Mouse (Mus musculus) urinary bladder, postnatal 36 days (tissue): ENCODE measurements around the gene Ptdss2.

Source experiments
- DNase-seq, 2 experiments: peaks; one replicate each; pipeline ENCODE4 v3.0.0; 2022; ENCODE audit warnings: low spot score in 2 of 2, mixed read lengths in 1 of 2

Gene Ptdss2

DNA sequence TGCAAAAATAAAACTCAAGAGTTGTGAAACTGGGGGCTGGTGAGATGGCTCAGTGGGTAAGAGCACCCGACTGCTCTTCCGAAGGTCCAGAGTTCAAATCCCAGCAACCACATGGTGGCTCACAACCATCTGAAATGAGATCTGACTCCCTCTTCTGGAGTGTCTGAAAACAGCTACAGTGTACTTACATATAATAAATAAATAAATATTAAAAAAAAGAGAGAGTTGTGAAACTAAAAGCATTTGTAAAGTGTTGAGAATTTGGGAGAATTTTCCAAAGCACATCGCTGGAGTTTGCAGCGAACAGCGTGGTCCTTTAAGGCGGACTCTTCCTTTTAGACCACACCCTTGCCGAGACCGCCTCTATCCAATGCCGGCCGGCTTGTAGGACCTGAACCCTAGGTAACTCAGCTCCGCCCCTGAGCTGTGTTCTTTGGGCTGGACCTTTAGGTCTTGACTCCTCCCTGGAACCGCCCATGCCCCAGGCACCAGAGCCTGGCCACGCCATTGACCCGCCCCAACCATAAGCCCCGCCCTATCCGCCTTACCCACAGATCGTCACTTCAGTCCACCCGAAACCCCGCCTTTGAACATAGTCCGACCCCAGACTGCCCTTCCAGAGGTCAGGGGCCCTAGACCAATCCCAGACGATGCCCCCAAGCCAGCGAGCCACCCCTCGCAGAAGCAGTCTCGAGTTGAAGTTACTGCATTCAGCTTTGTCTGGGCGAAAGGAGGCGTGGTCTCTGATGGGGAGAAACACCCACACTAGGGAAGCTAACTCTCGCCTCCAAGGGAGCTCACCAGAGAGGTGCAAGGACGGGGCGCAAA is 721 bp downstream of the Ptdss2 start:
- peak; percentile 91 to 96 for DNase-seq

DNA sequence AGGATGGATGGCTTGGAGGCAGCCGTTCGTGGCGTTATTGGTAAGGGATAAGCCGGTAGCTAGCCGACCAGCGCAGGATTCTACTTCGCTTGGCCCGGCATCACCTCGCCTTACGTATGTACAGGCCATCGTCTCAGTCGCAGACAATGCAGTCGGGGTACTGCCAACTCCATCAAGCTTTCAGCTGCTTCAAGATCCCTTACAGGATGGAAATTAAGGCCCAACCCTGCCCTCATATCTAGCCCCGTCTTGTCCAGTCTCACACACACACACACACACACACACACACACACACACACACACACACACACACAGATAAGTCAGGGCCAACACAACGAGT is 1.3 kb downstream of the Ptdss2 start:
- DNase-seq, result no peak

DNA sequence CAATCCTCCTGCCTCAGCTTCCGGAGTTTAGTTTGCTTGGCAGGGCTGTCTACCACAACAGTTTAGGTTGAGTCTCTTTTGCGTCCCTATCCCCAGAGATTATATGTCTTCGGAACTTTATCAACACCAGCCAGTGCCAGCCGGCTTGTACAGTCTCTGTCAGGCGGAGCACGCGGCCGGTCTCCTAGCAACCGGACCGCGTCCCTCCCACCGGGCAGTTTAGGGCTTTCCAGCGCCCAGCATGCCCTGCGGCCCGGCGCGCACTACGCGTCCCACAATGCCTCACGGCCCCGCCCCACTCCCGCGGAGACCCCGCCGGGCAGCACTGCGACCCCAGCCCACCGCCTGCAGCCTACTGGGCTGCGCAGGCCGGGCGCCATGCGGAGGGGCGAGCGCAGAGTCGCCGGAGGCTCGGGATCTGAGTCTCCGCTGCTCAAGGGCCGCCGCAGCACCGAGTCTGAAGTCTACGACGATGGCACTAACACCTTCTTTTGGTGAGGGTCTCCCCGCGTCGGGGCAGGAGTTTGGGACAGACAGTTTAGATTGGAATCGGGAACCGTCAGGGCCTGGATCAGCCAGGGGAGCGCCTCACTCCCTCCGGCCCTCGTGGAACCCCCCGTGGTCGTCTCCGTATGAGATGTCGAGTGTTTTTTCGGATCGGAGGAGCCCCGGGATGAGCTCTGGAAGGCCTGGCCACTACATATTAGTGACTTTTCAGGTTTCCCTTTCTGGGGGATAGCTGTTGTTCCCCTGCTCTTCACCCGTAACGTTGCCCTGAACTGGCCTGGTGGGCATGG is 9.0 kb downstream of the Ptdss2 start:
- DNase-seq, result peak; percentile 79 to 87

DNA sequence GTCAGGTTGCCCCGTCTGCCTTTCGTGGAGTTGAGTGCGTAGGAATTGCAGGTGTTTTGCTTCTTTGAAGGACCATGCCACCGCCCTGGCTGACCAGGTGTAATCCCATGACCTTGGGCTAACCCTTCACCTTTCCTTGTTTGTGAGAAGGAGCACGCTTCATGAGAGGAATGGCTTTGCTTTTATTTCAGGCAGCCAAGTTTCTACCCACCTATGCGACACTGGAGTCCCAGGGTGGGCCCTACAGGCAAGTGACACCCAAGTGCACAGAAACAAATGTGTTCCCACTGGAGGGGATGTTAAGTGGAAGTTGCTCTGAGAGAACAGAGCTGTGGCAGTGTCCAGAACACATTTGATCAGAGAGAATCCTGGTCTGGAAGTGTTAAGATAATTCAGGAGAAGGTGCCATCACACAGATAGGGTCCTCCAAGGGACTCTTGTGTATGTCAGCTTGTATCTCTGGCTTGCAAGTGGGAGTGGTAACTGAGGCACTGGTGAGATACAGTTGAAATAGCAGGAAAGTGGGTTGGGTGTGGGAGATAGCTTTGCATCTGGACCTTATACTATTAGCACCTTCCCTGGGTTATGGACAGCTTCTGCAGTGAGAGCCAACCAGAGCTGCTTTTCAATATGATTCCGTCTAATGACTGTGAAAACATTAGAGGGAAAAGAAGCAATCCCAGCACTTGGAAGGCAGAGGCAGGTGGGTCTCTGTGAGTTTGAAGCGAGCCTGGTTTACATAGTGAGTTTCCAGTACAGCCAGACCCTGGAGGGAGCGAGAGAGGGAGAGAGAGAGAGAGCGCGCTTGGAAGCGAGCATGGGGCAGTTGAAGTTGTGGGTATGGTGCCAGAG is 9.9 kb downstream of the Ptdss2 start:
- DNase-seq, result no peak

DNA sequence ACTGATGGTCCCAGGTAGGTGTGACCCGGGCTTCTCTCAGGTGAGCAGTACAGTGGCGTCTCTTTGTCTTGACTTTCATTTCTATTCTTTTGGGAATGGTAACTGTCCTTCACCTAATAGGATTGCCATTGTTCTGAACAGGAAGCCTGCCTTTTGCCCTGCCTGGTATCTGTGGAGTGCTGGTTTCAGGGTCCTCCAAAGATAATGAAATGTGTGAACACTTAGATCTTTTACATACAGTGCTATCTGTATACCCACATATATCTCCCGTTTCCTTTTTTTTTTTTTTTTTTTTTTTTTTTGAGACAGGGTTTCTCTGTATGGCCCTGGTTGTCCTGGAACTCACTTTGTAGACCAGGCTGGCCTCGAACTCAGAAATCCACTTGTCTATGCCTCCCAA is 19.1 kb downstream of the Ptdss2 start:
- no peak for DNase-seq

DNA sequence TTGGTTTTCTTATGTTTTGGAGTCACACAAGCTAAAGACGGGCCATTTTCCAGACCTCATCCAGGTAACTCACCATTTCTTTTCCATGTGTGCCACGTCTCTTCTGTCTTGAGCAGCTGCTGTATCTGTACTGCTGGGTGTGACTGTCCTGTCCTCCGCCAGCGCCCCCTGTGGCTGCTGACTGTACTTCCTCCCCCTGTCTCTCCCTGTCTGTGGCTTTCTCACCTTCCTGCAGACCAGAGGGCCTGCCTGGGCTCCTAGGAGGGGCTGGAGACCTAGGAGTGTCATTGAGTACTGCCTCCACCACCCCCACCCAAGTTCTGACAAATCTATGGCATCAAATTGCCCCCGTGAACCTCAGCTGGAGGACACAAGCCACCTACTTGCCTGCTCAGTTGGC is 20.9 kb downstream of the Ptdss2 start:
- DNase-seq, result no peak

DNA sequence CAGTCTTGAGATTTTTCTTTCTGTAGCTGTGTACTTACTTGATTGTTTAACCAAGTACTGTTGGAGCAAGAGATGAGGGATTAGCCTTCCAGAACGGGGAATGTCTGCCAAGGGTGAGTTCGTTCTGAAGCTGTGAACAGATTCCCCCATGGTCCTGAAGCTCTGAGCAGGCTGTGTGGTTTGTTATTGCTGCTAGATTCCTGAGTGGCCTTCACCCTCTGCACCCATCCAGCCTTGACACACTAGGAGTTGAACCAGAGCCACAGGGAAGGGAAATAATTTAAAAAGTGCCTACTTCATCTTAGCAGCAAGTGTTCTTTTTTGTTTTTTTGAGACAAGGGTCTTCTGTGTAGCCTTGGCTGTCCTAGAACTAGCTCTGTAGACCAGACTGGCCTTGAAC is 21.7 kb downstream of the Ptdss2 start:
- DNase-seq, result no peak

DNA sequence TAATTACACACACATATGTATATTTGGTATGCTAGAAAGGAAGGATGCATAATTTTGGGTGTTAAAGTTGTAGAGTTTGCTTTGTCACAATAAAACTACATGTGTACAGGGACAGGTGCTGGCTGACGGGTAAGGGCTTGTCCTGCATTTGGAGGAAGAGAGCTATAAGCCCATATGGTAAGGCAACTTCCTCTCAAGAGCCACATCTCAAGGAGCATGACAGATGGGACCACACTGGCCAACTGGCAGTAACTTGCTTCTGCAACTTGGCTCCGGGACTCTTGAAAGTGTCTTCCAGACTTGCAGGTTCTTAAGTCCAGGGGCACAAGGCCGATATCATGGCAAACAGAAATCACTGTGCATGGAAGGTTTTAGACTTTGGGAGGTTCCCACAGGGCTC is 22.5 kb downstream of the Ptdss2 start:
- DNase-seq, result no peak

DNA sequence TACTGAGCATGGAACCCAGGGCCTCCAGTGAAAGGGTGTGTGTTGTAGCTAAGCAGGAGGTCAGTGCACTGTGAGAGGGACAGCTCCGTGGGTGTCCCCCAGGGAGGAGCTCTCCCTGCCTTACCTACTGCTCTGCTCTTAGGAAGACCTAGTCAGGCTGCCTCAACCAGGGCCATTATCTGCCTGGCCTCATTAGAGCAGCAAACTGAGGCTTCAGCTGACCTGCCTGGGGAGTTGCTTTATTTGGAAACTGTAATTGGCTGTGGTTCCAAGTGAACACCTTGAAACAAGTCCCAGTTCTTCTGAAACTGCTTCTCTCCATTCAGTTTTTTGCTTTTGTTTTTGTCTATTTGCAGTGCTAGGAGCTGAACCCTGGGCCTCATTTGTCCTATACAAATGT is 23.2 kb downstream of the Ptdss2 start:
- no peak for DNase-seq

DNA sequence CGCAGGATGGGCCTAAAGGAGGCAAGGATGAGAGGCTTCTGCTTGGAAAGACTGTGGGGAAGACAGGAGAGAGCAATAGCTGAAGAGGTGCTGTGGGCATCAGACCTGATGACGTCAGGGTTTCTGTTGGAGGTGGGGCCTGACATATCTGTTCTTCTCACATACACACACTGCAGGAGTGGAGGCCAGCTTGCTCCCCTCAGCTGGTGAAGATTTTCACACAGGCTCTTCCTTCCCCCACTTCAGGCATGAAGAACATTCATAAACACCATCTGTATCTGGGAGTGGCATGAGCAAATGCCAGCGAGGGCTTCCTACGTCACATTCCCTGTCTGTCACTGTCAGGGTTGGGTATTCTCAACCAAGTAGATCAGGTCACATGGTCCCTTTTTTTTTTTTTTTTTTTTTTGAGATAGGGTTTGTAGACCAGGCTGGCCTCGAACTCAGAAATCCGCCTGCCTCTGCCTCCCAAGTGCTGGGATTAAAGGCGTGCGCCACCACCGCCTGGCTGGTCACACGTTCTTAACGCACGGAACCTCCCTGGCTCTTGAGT is 23.9 kb downstream of the Ptdss2 start:
- no peak for DNase-seq

DNA sequence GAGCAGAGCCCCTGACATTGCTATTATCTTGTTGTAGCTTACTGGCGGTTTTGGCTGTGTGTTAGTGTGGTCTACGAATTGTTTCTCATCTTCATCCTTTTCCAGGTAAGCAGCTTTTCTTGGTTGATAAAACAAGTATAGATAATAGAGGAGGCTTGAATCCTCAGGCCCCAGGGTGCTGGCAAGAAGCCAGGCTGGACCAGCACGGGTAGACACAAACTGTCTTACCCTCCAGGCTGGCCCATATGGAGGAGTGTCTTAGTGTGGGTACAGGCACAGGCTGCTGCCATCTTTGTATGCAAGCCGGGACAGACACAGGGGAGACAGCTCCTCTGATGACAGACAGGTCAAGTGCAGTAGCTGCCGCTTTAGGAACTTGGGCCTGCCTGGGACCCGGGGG is 24.9 kb downstream of the Ptdss2 start:
- no peak for DNase-seq

DNA sequence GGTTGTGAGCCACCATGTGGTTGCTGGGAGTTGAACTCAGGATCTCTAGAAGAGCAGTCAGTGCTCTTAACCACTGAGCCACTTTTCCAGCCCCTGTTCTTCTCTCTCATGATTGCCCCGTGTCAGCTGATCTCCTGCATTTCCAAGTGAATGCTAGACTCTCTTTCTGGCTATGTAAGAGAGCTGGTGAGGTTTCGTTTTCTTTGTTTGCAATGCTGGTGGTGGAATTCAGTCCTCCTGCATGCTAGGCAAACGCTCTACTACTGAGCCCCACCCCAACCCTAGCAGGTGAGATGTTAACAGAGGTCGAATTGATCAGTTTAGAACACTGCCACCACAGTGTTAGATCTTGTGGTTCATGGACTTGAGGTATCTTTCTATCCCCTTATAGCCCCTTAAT is 26.5 kb downstream of the Ptdss2 start:
- no peak for DNase-seq

DNA sequence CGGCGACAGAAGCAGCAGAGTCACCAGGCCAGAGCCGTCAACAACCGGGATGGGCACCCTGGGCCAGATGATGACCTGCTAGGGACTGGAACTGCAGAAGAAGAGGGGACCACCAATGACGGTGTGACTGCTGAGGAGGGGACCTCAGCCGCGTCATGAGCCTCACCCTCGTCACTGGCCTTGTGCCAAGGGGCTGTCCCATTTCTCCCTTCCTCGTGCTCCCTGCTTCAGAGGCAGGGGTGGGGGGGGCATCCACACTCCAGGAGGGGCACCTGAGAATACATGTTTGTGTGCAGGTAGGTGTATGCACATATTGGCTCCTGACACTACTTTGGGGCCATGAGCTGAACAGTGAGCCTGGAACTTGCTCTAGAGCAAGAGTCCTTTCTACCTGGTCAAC is 33.2 kb downstream of the Ptdss2 start:
- DNase-seq, result no peak

DNA sequence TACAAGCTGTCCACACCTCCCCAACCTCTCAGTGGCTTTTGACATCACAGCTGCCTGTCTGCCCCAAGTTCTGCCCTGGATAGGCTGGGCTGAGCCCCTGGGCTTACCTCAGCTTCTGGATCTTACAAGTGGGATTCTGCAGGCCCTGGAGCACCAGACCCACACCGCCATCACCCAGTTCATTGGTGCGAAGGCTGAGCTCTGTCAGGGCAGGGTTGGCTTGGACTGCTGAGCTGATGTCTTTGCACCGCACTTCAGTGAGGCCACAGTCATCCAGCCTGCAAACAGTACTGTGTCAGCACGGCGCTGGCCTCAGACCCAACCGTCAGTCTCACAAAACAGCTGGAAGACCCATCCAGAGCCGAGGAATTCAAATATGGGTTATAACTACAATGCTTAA is 42.2 kb downstream of the Ptdss2 start:
- no peak for DNase-seq

DNA sequence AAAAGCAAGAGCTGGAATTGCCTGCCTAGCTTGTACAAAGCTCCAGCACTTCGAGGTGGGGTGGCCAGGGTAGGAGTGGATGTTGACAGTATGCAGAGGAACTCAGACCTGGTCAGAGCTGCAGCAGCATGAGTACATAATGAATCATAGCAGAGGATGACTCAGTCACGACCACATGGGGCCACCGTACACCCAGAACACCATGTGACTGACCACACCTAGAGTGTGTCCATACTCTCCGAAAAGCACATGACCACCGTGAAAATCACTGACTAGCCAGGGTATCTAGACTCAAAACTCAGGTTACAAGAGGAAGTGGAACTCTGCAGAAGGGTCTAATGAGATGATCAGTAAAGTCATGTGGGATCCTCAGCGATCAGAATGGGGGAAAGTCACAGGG is 42.7 kb downstream of the Ptdss2 start:
- DNase-seq, result peak; percentile 57 to 71

DNA sequence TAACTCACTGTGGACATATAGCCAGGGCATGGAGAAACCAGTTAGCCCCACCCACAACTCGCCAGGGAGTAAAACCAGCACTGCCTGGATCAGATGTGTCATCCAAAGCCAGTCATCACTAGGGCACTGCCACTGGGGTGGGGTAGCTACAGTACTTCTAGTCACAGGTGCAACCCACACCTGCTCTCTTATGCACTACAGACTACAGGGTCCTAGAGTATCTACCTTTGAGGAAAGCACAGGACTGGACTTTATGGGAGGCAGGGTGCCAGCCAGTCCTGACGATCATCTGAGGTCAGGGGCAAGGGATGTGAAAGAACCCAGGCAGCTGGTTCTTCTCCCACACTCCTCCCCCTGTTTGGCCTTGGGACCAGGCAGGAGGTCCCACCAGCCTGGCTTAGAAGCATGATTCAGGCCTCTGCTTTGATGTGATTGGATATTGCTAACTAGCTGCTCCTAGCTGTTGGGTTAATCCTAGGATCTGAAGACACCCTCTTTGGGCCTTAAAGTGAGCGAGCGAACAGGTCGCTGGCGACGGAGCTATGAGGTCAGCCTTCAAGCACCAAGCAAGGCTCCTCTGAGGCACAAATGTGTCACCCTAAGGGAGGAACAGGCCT is 45.8 kb downstream of the Ptdss2 start:
- DNase-seq, result peak; percentile 55 to 67

DNA sequence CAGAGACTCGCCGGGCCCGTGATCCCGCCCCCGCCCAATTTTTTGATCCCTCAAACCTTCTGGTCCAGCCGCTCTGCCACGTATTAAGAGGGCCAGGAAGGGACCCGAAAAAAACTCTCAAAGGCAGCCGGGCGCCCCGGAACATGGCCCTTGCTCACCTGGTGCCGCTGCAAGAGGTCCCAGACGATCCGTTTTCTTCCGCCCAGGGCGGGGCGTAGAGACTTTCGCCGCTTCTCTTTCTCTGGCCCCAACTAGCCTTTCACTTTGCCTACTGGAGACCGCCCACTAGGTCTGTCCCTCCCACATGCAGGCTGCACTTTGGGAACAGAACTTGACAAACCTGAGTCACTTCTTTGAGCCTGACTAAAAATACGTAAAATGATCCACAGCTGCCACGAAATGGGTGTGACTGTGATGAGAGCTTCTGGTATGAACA is 46.4 kb downstream of the Ptdss2 start:
- peak; percentile 76 to 83 for DNase-seq

DNA sequence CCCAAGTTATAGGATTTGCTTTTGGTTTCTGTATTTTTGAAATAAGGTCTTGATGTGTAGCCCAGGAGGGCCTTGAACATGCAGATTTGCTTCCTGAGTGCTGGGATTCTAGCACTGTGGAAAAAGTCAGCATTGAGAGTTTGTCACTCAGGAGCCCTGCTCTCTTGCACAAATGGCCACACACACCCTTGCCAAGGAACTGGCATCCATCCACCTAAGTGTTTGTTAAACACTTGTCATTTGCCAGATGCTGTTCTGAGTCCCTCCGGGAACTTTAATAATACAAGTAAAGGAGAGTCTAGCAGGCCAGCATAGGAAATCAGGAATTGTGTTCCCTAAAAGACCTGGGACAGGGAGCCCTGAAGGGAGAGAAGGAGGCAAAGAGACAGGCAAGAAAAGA is 47.1 kb downstream of the Ptdss2 start:
- DNase-seq, result no peak

DNA sequence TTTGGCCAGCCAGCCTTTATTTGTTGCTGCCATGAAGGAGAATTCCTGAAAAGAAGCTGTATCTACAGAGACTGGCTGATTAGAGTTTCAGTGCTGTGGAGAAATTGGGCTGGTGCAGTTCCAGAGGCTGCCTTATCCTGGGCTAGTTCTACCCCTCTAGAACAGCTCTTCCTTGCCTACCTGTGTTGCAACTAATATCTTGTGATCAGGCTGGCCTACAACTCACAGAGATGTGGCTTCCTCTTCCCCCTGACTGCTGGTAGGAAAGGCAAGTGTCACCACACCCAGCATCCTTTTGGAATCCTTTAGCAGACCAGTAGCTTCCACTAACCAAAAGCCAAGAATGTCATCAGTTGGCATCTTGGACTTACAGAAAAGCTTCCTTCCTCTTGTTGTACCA is 47.7 kb downstream of the Ptdss2 start:
- no peak for DNase-seq

DNA sequence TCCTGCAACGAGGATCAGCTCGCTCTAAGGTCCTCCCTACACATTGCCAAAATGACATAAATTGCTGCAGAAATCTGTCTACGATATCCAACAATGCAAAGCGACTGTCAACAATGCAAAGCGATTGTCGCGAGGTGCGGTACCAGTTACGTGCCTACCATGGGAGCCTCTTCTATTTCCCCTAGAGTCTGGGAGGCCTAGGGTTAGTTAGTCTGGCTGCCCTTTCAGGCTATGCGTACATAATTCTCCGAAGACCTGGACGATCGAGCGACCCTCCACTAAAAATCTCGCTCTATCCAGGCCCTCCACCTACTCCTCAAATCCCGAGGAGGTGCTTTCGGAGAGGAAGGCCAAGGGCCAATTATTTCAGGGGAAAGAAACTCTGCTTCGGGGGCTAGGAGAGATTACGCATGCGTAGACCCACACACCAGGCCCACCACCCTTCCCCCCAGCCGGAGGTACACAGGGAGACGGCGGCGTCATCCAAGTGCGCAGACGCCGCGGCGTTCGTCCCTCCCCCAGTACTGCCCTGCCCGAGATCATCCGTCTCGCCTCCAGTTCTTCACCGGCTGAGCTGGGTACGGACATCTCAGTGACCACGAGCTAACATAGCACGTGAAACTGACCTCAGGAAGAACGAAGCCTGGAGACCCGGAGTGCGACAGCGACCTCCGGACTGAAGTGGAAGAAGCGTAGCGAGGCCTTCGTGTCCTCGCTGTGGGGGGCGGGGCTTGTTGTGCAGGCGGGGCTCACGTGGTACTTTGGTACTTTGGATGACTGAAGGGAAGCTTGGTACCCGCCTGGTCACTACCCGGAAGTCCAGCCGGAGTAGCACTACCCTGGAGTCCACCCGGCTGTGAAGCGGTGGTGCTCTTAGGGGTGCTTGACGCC is 50.2 kb downstream of the Ptdss2 start, which contains the start of gene Rnh1:
Gene Rnh1 (minus strand): TSS at position 742 of the 891 bp plus-strand sequence.
- DNase-seq, result peak; percentile 87 to 89
